Mouse (Mus musculus): Measurements from ENCODE around the gene Mettl24.
"Not testable (repeated sequence)": the region's sequence is repeated elsewhere in the genome, so short reads cannot be mapped to it uniquely, and the experiment has no call there.

Gene Mettl24

DNA sequence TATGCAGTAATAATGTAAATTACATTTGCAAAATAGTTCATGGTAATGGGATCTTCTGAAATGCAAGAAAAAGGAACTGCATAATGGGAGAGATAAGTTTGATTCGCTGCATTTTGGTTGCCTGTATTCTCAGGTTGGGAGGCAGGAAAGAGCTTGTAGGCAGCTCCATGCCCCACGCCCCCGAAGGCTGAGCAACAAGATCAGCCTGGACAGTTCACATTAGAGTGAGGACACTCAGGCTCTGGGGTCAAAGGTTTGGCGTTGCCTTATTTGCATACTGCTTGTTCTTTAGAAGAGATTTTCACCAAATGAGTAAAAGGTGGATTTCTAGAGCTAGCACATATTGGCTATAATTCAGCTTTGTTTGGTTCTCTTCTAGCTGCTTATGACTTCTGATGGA, 123.1 kb downstream of the Mettl24 start:
- DNase-seq (ENCODE audit: low spot score in 2 of 2): no peak

DNA sequence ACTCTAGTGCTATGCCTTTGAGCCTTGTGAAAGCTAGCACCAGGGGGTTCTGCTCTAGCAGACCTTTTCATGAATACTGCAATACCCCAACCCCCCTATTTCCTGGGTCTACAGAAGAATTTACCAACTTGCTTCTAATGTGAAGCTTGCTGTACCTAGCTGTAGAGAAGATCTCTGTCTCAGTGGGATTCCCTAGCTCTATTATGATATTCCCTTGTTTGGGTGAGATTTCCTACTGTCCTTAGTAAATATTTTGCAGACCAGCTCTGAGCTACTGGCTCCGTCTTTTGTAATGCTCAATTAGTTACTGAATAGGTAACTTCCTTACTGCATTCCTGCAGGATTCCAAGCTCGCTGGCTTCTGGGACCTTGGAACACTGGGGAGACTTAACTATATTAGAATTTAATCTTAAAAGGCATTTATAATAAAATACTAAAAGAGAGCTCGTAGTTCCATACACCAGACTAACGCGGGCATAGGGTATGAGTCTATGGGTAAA, 126.4 kb downstream of the Mettl24 start:
- not testable (repeated sequence) for DNase-seq (ENCODE audit: low spot score in 2 of 2)

DNA sequence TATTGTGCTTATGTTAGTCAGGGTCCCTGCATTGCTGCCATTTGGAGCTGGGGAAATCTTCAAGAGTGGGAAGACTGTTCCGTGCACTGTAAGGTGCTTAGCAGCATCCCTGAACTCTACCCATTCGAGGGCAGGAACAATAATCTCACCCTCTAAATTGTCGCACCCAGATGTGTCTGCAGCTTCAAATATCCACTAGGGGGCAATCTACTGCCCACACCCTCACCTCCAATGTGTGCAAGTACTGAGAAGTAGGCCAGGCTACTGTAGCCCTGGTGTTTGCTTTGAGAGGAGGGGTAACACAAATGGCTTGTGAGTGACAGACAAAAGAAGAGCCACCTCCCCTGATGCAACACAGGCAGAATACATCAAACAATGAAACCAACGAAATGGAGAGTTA, 130.5 kb downstream of the Mettl24 start:
- no peak for DNase-seq (ENCODE audit: low spot score in 2 of 2)

GRCm38 (mm10) chr10:40816471-40816870, 133.4 kb downstream of the Mettl24 start:
- no peak for DNase-seq (ENCODE audit: low spot score in 2 of 2)

- no peak for DNase-seq (ENCODE audit: low spot score in 2 of 2)
Measured at GRCm38 (mm10) chr10:40825952-40826351, 142.9 kb downstream of the Mettl24 start.

DNA sequence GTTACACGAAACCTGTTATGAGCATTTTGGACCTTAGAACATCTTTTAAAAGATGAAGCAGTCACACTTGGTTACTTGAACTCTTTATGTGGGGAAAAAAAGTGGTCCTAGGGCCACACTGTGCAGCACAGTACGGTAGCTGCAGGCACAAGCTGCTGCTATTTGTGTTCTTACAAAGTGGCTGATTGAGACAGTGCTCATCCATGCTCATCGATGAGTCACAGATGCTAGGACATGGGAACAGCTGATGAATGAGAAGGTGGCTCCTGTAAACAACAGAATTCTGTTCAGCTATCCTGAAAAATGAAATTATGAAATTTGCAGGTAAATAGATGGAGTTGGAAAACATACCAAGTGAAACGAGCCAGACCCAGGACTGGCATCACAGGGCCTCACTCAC, 144.6 kb downstream of the Mettl24 start:
- no peak for DNase-seq (ENCODE audit: low spot score in 2 of 2)

DNA sequence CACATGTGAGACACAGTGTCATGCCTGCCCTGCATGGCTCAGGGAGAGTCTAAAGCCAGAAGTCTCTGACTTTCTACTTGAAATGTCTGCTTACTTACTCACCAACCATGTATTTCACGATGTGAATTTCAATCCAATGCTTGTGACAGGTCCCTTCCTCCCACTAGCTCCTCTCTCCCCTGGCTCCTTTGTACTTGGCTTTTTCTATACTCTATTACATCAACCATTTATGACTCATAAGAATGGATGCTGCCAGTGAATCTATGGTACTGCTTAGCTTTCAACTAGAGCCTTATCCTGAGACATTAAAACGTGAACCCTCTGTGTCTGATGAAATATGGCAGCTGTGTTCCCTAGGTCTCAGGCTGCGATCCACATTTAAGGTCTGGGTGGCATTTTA, 147.2 kb downstream of the Mettl24 start:
- DNase-seq (ENCODE audit: low spot score in 2 of 2): no peak

GRCm38 (mm10) chr10:40831267-40831666, 148.2 kb downstream of the Mettl24 start:
- DNase-seq (ENCODE audit: low spot score in 2 of 2): no peak

DNA sequence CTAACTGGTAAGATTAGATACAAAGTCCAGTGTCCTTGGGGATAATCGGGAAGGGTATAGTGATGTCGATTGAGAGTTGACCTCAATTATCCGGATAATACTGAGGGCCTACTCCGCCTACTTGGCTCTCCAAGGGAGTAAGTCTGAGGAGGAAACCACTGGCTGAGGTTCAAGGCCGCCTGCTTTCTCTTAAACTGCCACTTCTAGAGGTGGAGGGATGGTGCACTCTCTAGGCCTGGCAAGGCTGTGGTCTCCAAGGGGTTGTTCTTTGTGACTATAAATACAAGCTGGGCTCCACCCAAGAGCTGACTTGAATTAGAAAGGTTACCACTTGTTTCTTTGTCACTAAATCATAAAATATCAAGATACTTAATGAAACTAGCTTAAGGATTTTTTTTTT, 157.0 kb downstream of the Mettl24 start:
- no peak for DNase-seq (ENCODE audit: low spot score in 2 of 2)

- DNase-seq (ENCODE audit: low spot score in 2 of 2): no peak
Measured at GRCm38 (mm10) chr10:40843841-40844240, 160.8 kb downstream of the Mettl24 start.

GRCm38 (mm10) chr10:40844546-40844945, 161.5 kb downstream of the Mettl24 start:
- no peak for DNase-seq (ENCODE audit: low spot score in 2 of 2)

DNA sequence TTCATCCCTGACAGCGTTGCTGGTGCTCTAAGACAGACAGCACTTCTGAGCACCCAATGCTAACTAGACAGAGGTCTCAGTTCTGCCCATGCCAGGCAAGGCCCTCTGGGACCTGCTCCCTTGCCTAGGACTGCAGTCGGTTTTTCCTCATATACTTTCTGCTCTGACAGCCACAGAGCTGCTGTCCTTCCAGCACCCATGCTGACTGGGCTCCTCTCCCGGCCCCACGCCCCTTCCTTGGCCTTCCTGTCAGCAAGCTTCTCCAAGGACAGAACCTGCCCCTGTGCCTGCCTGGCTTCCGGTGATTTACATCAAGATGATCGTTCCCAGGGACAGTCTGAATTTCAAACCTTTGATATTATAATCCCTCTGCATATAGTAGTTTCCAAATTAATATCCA, 162.5 kb downstream of the Mettl24 start:
- DNase-seq (ENCODE audit: low spot score in 2 of 2): no peak

GRCm38 (mm10) chr10:40847176-40847874, 164.2 kb downstream of the Mettl24 start:
- no peak for DNase-seq (ENCODE audit: low spot score in 2 of 2)

DNA sequence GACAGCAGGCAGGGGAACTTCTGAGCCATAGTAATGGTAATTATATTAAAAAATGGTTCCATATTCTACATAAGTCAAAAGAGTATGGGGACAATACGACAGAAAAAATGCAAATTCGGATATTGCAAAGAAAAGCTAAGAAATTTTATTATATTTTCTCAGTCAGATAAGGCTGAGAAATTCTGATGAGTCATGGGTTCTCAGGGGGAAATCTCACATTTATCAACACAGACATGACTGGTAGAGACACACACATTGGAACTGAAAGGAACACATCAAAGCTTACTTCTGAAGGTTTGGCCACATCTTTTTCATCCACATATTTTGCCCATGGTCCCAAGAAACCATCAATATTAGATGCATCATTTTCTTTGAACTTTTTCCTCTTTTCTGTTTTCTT, 167.6 kb downstream of the Mettl24 start:
- DNase-seq (ENCODE audit: low spot score in 2 of 2): no peak

DNA sequence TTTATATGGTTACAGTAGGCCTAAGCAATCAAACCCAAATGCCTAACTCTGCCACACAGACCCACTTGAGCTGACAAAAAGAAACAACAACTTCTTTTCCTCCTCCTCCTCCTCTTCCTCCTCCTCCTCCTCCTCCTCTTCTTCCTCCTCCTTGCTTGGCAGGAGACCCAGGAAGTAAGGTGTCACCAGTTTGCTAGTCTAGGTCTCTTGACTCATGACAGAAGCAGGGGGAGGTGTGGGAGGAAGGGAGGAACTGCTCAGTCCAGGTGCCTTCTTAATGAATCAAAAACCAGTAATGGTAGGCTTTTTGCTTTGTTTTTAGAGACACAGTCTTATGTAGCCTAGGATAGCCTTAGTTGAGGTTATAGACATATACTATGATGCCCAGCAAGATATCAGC, 168.1 kb downstream of the Mettl24 start:
- no peak for DNase-seq (ENCODE audit: low spot score in 2 of 2)

DNA sequence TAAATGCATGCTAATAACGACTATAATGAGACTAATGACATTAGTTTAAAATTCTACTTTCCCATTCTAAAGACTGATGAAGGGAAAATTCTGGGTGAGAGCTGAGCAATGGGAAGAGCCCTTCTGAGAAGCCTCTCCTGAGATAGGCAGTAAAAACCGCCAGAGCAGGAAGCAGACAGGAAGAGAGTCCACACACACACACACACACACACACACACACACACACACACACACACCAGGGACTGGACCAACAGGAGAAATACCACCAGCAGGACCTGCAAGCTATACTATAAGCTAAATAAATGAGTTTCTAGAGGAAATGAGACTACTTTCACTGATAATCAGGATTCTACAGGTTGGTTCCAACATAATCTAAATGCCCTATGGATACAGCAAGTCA, 172.5 kb downstream of the Mettl24 start:
- no peak for DNase-seq (ENCODE audit: low spot score in 2 of 2)

DNA sequence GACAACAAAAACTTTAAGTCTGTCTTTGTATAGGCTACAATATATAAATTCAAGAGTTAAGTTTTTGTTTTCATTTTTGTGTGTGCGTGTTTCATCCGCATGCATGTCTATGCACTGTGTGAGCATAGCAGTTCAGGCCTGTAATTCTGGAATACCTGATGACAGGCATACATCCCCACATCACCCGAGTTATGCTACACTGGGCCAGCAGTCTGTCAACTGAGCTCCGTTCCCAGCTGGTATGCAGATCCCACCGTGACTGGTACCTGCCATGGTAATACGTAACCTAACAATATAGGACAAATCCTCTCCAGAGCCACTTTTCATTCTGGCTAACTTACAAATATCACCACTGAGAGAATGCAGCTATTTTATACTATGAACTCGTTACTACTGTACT, 173.6 kb downstream of the Mettl24 start:
- DNase-seq (ENCODE audit: low spot score in 2 of 2): no peak

- DNase-seq (ENCODE audit: low spot score in 2 of 2): no peak
Measured at GRCm38 (mm10) chr10:40857599-40857998, 174.5 kb downstream of the Mettl24 start.
